Mouse (Mus musculus) G1E (cell line): ENCODE measurements around the gene Cuedc1. TPM values are rescaled to one million over a fixed set of nuclear protein-coding genes. Genes with fewer than 3 reads are reported as not detected.

ENCODE experiments used
- ATAC-seq: 2 replicates; pipeline ENCODE4 v1.8.0; 2016; ENCODE audit warnings: mild to moderate bottlenecking; ENCODE audit not compliant: insufficient number of reproducible peaks, poor library complexity, low FRiP score, severe bottlenecking; ENCODE audit errors: extremely low read depth
- DNase-seq: peaks from one replicate; pipeline ENCODE4 v3.0.0; 2012; ENCODE audit warnings: low spot score
- H3K27me3 ChIP-seq: 2 replicates; pipeline ENCODE4 v1.6.1; 2012; ENCODE audit warnings: mild to moderate bottlenecking, low read length, inconsistent platforms; ENCODE audit not compliant: insufficient read depth
- H3K36me3 ChIP-seq: replicated peaks from 2 replicates; pipeline ENCODE3; 2012; ENCODE audit warnings: mild to moderate bottlenecking, inconsistent platforms
- H3K4me1 ChIP-seq: 2 replicates; pipeline ENCODE4 v1.6.1; 2012; ENCODE audit warnings: low read depth, low read length, inconsistent platforms, mixed read lengths; ENCODE audit not compliant: insufficient read depth
- H3K4me3 ChIP-seq: 2 replicates; pipeline ENCODE4 v1.5.1; 2012; ENCODE audit warnings: low read depth, mild to moderate bottlenecking, inconsistent platforms, low read length, moderate library complexity, mixed read lengths
- H3K9me3 ChIP-seq: replicated peaks from 2 replicates; pipeline ENCODE4 v1.6.1; 2012; ENCODE audit warnings: inconsistent platforms
- CTCF ChIP-seq: IDR thresholded peaks from 2 replicates; pipeline ENCODE4 v1.5.1; 2012; ENCODE audit warnings: low read depth, low read length, inconsistent platforms, mixed read lengths
- GATA1 ChIP-seq: IDR thresholded peaks from 2 replicates; pipeline ENCODE4 v1.6.1; 2012; ENCODE audit warnings: borderline replicate concordance, low read length, inconsistent platforms, mixed read lengths
- GATA2 ChIP-seq: IDR thresholded peaks from 2 replicates; pipeline ENCODE4 v1.6.1; 2012; ENCODE audit warnings: low read depth, low read length, inconsistent platforms, borderline replicate concordance
- POLR2AphosphoS5 ChIP-seq: IDR thresholded peaks from 2 replicates; pipeline ENCODE4 v1.6.1; 2012; ENCODE audit warnings: low read depth, low read length, inconsistent platforms; ENCODE audit not compliant: insufficient replicate concordance
- TAL1 ChIP-seq: conservative IDR thresholded peaks from 2 replicates; pipeline ENCODE4 v1.6.1; 2012; ENCODE audit warnings: low read depth, low read length, inconsistent platforms, mixed read lengths
- polyA plus RNA-seq: library from polyadenylated mRNA; stranded (reverse); fragments of >175 nt; gene quantifications from 2 replicates; pipeline ENCODE4 v1.2.3, GENCODE M21; 2012
- total RNA-seq, 2 experiments: library from RNA; stranded (forward) in 1 of 2; stranded (reverse) in 1 of 2; fragments of 200-1000 nt in 1 of 2; fragments of >200 nt in 1 of 2; fragmentation: Nextera tagmentation in 1 of 2; gene quantifications; 2 replicates each; pipeline ENCODE4 v1.2.3; 2014 to 2017

Cuedc1 gene
- total and polyA plus RNA-seq, 3 experiments = 18.9 to 36.4 (median 29.6) TPM

DNA sequence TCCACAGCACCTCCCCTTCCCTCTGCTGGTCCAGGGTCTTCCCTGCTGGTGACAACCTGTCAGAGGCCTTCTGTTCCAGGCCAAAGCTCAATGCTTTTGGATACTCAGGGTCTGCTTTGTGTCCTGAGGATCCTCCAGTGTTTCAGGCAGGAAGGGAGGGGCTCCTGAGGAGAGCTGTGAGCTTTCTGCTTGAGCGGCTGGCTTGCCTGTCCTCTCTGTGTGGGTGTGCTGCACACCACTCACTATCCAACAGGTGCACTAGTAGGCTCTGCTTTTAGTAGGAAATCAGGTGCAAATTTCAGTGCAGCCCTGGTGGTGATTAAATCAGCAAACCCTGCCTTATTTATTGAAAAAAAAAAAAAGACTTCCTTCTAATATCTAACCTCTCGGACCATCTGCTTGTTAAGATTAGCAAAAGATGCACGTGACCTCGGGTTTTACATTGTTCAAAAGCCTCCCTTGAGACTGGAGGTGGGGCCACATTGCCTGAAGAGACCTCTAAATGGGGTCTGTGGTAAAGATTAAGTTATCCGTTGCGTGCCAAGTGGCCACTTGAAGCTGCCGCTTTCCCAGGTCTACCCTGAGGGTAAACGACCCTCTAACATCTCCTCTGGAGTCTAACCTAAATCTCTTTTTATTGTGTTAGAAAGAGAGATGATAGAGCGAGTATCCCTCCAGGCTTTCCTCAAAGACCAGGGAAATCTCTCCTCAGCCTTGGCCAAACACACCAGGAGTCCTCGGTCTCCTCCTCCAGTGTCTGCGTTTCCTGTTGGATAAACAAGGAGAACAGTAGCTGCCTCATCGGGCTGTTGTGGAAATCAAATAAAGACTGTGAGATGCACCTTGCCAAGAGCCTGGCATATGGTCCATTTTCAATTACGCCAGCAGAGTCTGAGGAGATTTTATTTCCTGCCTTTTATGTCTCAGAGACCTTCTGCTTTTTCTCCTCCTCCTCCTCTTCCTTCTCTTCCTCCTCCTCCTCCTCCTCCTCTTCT lies 42.5 kb downstream of the Cuedc1 start:
- peaks cover 46% of the 10 kb centered on the region for H3K27me3 ChIP-seq
- ATAC-seq (peak; percentile 91), DNase-seq (peak; percentile 72)
- H3K4me3 ChIP-seq = peak overlapping the region; percentile 54; the same call in 1 of the 2 replicates
- H3K4me1 ChIP-seq = peaks cover 77% of the 10 kb centered on the region
- 0 out of 2 replicates have a peak, but pooled peaks cover 4% of the 10 kb centered on the region for H3K9me3 ChIP-seq
- TF ChIP-seq POLR2AphosphoS5 (no peak), CTCF (no peak), GATA1 (no peak), GATA2 (no peak), TAL1 (peak; percentile 88)
- H3K36me3 ChIP-seq = peaks cover 4% of the 10 kb centered on the region

DNA sequence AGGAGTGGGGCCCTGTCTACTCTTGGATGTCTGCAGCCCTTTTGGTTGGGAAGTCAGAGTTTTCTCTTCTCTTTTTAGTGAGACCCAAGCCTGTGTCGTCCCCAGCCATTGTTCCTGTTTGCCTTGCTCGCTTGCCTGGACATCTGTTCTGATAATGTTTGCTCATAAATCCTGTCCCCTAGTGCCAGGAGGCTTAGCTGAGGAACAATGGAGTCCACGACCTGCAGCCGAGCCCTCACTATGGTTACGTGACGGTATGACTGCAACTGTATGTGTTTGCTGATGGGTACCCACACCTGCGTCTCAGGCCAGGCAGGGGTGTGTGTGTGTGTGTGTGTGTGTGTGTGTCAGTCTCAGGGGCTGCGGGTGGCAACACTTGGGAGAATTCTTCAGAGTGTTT lies 44.5 kb downstream of the Cuedc1 start:
- ATAC-seq = no peak

DNA sequence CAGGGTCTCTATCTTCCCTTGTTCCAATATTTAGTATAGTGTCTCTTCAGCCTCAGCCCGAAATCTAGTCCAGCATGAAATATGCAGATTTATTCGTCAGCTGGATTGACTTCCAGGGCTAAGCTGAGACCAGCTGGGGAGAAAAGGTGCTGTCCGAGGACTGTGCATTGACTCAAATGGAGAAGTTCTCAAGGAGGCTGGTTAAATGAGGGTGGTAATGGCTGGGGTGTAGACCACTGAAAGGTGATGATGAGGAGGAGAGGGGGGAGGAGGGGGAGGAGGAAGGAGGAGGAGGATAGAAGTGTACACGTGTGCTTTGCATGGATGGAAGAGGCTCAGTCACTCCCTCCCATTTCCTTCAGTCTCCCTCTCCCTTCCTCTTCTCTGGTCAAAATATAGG lies 46.2 kb downstream of the Cuedc1 start:
- no peak for ATAC-seq
- H3K36me3 ChIP-seq = peaks cover 6% of the 10 kb centered on the region

More for the DNA sequence above, 44.5 kb downstream of the Cuedc1 start:
- DNase-seq = no peak
- H3K9me3 ChIP-seq = 0 out of 2 replicates have a peak, but pooled peaks cover 4% of the 10 kb centered on the region
- TF ChIP-seq GATA1 = no peak
- TF ChIP-seq CTCF = no peak
- TF ChIP-seq GATA2 = no peak
- TF ChIP-seq TAL1 = no peak
- no peak for TF ChIP-seq POLR2AphosphoS5
- peaks cover 94% of the 10 kb centered on the region for H3K4me1 ChIP-seq
- H3K36me3 ChIP-seq = peaks cover 6% of the 10 kb centered on the region
- H3K27me3 ChIP-seq = peaks cover 34% of the 10 kb centered on the region
- no peak overlapping the region for H3K4me3 ChIP-seq

GRCm38 (mm10) chr11:88145214-88146006 lies 47.6 kb downstream of the Cuedc1 start:
- ATAC-seq (peak; percentile 82), DNase-seq (peak; percentile 84)
- H3K4me1 ChIP-seq = peaks cover 90% of the 10 kb centered on the region
- H3K9me3 ChIP-seq = 0 out of 2 replicates have a peak, but pooled peaks cover 4% of the 10 kb centered on the region
- peaks cover 6% of the 10 kb centered on the region for H3K36me3 ChIP-seq
- peak; percentile 96 for TF ChIP-seq TAL1
- TF ChIP-seq CTCF = no peak
- TF ChIP-seq GATA2 = 0 out of 2 replicates have a peak, but pooled peaks have one; percentile 52
- no peak for TF ChIP-seq GATA1
- no peak for TF ChIP-seq POLR2AphosphoS5
- peak overlapping the region; percentile 44; the same call in 1 of the 2 replicates for H3K4me3 ChIP-seq
- peaks cover 14% of the 10 kb centered on the region; the same call in 1 of the 2 replicates for H3K27me3 ChIP-seq

More for the DNA sequence above, 46.2 kb downstream of the Cuedc1 start:
- no peak for DNase-seq
- H3K4me1 ChIP-seq = peaks cover 94% of the 10 kb centered on the region
- H3K27me3 ChIP-seq = peaks cover 17% of the 10 kb centered on the region; the same call in 1 of the 2 replicates
- no peak for TF ChIP-seq GATA2
- TF ChIP-seq CTCF = no peak
- H3K4me3 ChIP-seq = no peak overlapping the region
- H3K9me3 ChIP-seq = 0 out of 2 replicates have a peak, but pooled peaks cover 4% of the 10 kb centered on the region

GRCm38 (mm10) chr11:88146264-88147060 lies 48.6 kb downstream of the Cuedc1 start:
- no peak for ATAC-seq
- Histone ChIP-seq H3K9me3 (0 out of 2 replicates have a peak, but pooled peaks cover 4% of the 10 kb centered on the region), H3K4me3 (peak overlapping the region; percentile 26; the same call in 1 of the 2 replicates), H3K36me3 (peaks cover 6% of the 10 kb centered on the region), H3K4me1 (peaks cover 87% of the 10 kb centered on the region), H3K27me3 (peaks cover 20% of the 10 kb centered on the region)
- TF ChIP-seq TAL1 (no peak), POLR2AphosphoS5 (no peak), CTCF (no peak), GATA2 (no peak), GATA1 (no peak)
- no peak for DNase-seq
